Mouse (Mus musculus) stomach, embryonic 15.5 days (tissue): ENCODE results near the gene Pbp2. TPM values are rescaled to one million over a fixed set of nuclear protein-coding genes. Genes with fewer than 3 reads are reported as not detected.

ENCODE experiments used
- ATAC-seq: fragments of 200-750 bp; cut with Nextera tagmentation; 2 replicates; pipeline ENCODE4 v1.8.0; 2017; ENCODE audit warnings: low read depth, moderate number of reproducible peaks, moderate TSS enrichment; ENCODE audit not compliant: insufficient read depth, low FRiP score
- H3K27ac ChIP-seq: fragments of 300-500 bp; sonication (generic); 2 replicates; pipeline ENCODE4 v1.5.1; 2015; ENCODE audit warnings: mild to moderate bottlenecking, inconsistent platforms
- H3K27me3 ChIP-seq: fragments of 300-500 bp; sonication (generic); replicated peaks from 2 replicates; pipeline ENCODE4 v1.6.1; 2015; ENCODE audit warnings: inconsistent platforms
- H3K36me3 ChIP-seq: fragments of 300-500 bp; sonication (generic); 2 replicates; pipeline ENCODE4 v1.6.1; 2015; ENCODE audit warnings: inconsistent platforms
- H3K4me1 ChIP-seq: fragments of 300-500 bp; sonication (generic); 2 replicates; pipeline ENCODE4 v1.6.1; 2015; ENCODE audit warnings: inconsistent platforms
- H3K4me2 ChIP-seq: fragments of 300-500 bp; sonication (generic); 2 replicates; pipeline ENCODE4 v1.6.1; 2015; ENCODE audit warnings: mild to moderate bottlenecking, inconsistent platforms
- H3K4me3 ChIP-seq: fragments of 300-500 bp; sonication (generic); replicated peaks from 2 replicates; pipeline ENCODE4 v1.5.1; 2015; ENCODE audit warnings: inconsistent platforms
- H3K9ac ChIP-seq: fragments of 300-500 bp; sonication (generic); 2 replicates; pipeline ENCODE4 v1.6.1; 2015; ENCODE audit warnings: inconsistent platforms
- H3K9me3 ChIP-seq: fragments of 300-500 bp; sonication (generic); 2 replicates; pipeline ENCODE4 v1.6.1; 2016; ENCODE audit warnings: inconsistent platforms
- WGBS: fragments of 180-500 bp; shearing (Covaris S2); methylation state at CpG from one replicate; pipeline ENCODE4 v1.1.7; 2015; 5-methylcytosine and 5-hydroxymethylcytosine counted together
- polyA plus RNA-seq: library from polyadenylated mRNA; unstranded; fragments of >200 nt; fragmentation: Nextera tagmentation; extraction: Ambion mirVana; gene quantifications from 2 replicates; pipeline ENCODE4 v1.2.1, GENCODE M21; 2015

The Pbp2 gene
- polyA plus RNA-seq = 1.0 and 4.0 TPM in 2 replicates

- Histone ChIP-seq H3K4me2 (no peak within 1 kb of the TSS), H3K27ac (no peak within 1 kb of the TSS), H3K4me3 (no peak within 1 kb of the TSS), H3K36me3 (no peaks in the 10 kb centered on the region), H3K27me3 (no peaks in the 10 kb centered on the region), H3K9me3 (no peaks in the 10 kb centered on the region), H3K9ac (no peak within 1 kb of the TSS), H3K4me1 (no peaks in the 10 kb centered on the region)
- WGBS = 97% methylated on average over 9 of the region's 9 CpGs
- no peak for ATAC-seq
Measured at GRCm38 (mm10) chr6:135310305-135310704, at the start of gene Pbp2. Gene Pbp2 (minus strand): TSS chr6:135310405.

GRCm38 (mm10) chr6:135354953-135355352 lies 44.7 kb upstream of the Pbp2 start:
- Histone ChIP-seq H3K4me3 (no peak overlapping the region), H3K9ac (no peak overlapping the region), H3K9me3 (no peaks in the 10 kb centered on the region), H3K36me3 (no peaks in the 10 kb centered on the region), H3K4me1 (peaks cover 7% of the 10 kb centered on the region; the same call in 1 of the 2 replicates), H3K4me2 (no peak overlapping the region), H3K27ac (no peak overlapping the region), H3K27me3 (no peaks in the 10 kb centered on the region)
- no peak for ATAC-seq
- WGBS = 86% methylated on average over 4 of the region's 4 CpGs

- H3K36me3 ChIP-seq = no peaks in the 10 kb centered on the region
- no peak overlapping the region for H3K4me3 ChIP-seq
- no peak for ATAC-seq
- no peaks in the 10 kb centered on the region for H3K9me3 ChIP-seq
- no peak overlapping the region for H3K4me2 ChIP-seq
- WGBS = 83% methylated on average over 4 of the region's 4 CpGs
- H3K4me1 ChIP-seq = peaks cover 7% of the 10 kb centered on the region; the same call in 1 of the 2 replicates
- H3K9ac ChIP-seq = no peak overlapping the region
- no peaks in the 10 kb centered on the region for H3K27me3 ChIP-seq
- H3K27ac ChIP-seq = no peak overlapping the region
Measured at GRCm38 (mm10) chr6:135352537-135352936, 42.3 kb upstream of the Pbp2 start.

DNA sequence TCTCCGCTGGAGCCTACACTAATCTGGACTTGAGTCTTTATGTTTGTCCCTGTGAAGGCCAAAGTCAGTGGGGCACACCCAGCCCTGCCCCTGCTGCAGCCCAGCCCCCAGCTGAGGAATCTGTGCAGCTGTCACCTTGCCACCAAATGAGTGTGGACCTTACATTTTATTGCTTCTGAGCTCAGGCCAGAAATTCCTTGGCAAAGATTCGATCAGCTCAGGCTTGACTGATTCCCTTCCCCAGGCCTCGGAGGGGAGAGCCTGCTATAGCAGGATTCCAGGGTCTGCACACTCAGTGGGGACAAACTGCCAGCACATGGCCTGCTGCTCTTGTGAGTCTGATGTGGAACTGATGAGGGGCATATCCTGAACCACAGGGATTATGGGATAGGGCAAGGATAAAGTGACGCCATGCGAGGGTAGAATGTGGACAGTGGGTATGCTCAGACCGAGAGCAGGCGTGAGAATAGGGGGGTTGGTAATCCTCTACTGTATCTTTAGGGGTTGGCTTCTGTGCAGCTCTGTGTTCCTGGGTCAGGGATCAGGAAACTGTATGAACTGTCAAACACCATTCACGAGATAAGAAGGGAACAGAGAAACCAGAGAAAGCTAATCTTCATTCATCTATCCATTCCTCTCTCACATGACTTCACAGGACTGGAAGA lies 41.6 kb upstream of the Pbp2 start:
- Histone ChIP-seq H3K4me2 (no peak overlapping the region), H3K27ac (peak overlapping the region; percentile 46; the same call in 1 of the 2 replicates), H3K36me3 (no peaks in the 10 kb centered on the region), H3K9me3 (no peaks in the 10 kb centered on the region), H3K4me1 (peaks cover 7% of the 10 kb centered on the region; the same call in 1 of the 2 replicates), H3K4me3 (no peak overlapping the region), H3K9ac (no peak overlapping the region), H3K27me3 (no peaks in the 10 kb centered on the region)
- WGBS = 53% methylated on average over 8 of the region's 8 CpGs
- ATAC-seq = peak; percentile 43

DNA sequence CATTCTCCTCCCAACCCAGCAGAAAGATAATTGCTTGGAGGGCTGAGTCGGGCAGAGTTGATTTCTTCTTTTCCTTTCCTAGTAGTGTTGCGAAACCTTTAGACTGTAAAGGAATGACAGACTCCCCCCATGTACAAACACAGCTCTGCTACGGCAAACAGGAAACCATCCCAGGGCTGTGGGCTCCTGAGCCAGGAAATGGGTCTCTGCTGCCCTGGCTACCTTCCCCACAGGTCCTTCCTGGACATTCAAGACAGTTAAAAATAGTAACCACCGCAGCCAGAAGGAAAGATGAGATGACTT lies 30.8 kb upstream of the Pbp2 start:
- H3K9ac ChIP-seq = no peak overlapping the region
- H3K4me1 ChIP-seq = 0 out of 2 replicates have a peak, but pooled peaks cover 6% of the 10 kb centered on the region
- 42% methylated on average over 4 of the region's 4 CpGs for whole genome bisulfite sequencing
- H3K36me3 ChIP-seq = no peaks in the 10 kb centered on the region
- H3K27me3 ChIP-seq = no peaks in the 10 kb centered on the region
- no peak overlapping the region for H3K4me3 ChIP-seq
- ATAC-seq = no peak
- no peak overlapping the region for H3K4me2 ChIP-seq
- H3K9me3 ChIP-seq = no peaks in the 10 kb centered on the region
- 0 out of 2 replicates have a peak overlapping the region, but pooled peaks have one; percentile 54 for H3K27ac ChIP-seq

DNA sequence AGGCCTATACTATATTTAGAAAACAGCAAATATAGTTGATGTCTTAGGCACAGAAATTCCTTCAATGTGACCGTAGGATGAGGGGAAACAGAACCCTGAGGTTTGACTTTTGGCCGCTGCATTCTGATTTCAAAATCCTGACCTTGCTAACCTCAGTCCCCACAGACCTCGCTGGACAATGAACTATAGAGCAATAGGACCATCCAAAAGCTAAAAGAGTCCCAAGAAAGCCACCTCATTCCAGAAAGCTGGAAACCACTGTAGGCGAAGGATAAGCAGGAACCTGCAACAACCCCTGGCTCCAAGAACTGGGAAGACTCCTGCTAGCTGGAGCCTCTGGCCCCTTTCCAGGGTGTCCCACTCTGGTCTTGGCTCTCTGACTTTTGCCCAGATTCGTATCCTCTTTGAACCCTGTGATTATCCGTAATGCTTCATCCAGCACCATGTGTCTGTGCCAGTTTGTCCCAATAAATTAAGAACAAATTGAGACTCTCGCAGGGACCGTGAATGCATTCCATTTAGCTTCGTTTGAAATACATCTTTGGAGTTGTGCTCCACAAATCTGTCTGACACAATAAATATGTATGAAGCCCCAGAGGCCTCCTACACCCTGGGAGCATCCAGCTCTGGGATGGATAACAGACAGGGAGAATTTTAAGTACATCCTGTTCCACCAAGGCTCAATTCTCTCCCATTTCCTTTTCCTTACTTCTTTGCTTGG lies 30.3 kb upstream of the Pbp2 start:
- Histone ChIP-seq H3K27me3 (no peaks in the 10 kb centered on the region), H3K4me3 (no peak overlapping the region), H3K4me2 (no peak overlapping the region), H3K9me3 (no peaks in the 10 kb centered on the region), H3K36me3 (no peaks in the 10 kb centered on the region), H3K9ac (no peak overlapping the region), H3K4me1 (0 out of 2 replicates have a peak, but pooled peaks cover 6% of the 10 kb centered on the region), H3K27ac (peak overlapping the region; percentile 54; the same call in 1 of the 2 replicates)
- no peak for ATAC-seq
- WGBS = 69% methylated on average over 9 of the region's 9 CpGs

- peaks cover 30% of the 10 kb centered on the region; the same call in 1 of the 2 replicates for H3K4me1 ChIP-seq
- no peak overlapping the region for H3K4me3 ChIP-seq
- H3K27ac ChIP-seq = no peak overlapping the region
- H3K9me3 ChIP-seq = no peaks in the 10 kb centered on the region
- H3K27me3 ChIP-seq = no peaks in the 10 kb centered on the region
- no peak for ATAC-seq
- no peak overlapping the region for H3K9ac ChIP-seq
- H3K4me2 ChIP-seq = no peak overlapping the region
- 84% methylated on average over 8 of the region's 8 CpGs for WGBS
- no peaks in the 10 kb centered on the region for H3K36me3 ChIP-seq
Measured at GRCm38 (mm10) chr6:135336376-135336775, 26.2 kb upstream of the Pbp2 start.

- Histone ChIP-seq H3K4me1 (peaks cover 24% of the 10 kb centered on the region; the same call in 1 of the 2 replicates), H3K27ac (peak overlapping the region; percentile 71), H3K9ac (no peak overlapping the region), H3K27me3 (no peaks in the 10 kb centered on the region), H3K9me3 (no peaks in the 10 kb centered on the region), H3K36me3 (no peaks in the 10 kb centered on the region), H3K4me2 (no peak overlapping the region), H3K4me3 (no peak overlapping the region)
- 71% methylated on average over 5 of the region's 5 CpGs for WGBS
- peak; percentile 42; the same call in 1 of the 2 replicates for ATAC-seq
Measured at GRCm38 (mm10) chr6:135333994-135334651, 23.9 kb upstream of the Pbp2 start.

DNA sequence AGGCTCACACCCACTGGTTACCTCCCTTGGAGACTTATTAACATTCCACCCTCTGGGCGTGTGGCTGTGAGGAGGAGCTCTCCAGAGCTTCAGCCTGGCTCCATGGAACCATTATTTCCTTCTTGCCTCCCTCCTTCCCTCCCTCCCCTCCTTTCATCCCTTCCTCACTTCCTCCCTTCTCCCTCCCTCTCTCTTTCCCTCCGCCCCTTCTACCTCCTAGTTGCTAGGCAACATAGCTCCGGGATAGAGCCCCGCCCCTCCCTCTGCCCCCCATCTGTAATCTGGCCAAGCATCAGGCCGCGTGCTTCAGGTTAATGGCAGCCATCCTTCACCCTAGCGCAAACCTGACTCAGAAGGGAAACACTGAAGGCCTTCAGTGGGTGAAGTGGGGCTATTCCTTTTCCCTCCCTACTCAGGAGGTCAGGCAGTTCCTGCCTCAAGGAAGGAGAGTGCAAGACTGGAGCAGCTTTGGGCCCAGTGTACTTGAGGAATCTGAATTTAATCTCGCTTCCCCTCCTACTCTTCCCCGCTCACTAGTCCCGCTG lies 22.6 kb upstream of the Pbp2 start:
- Histone ChIP-seq H3K36me3 (no peaks in the 10 kb centered on the region), H3K9ac (no peak overlapping the region), H3K4me1 (peaks cover 24% of the 10 kb centered on the region; the same call in 1 of the 2 replicates), H3K4me2 (peak overlapping the region; percentile 3; the same call in 1 of the 2 replicates), H3K27ac (peak overlapping the region; percentile 71), H3K27me3 (no peaks in the 10 kb centered on the region), H3K9me3 (no peaks in the 10 kb centered on the region), H3K4me3 (no peak overlapping the region)
- 24% methylated on average over 10 of the region's 10 CpGs for WGBS
- ATAC-seq = peak; percentile 47; the same call in 1 of the 2 replicates

DNA sequence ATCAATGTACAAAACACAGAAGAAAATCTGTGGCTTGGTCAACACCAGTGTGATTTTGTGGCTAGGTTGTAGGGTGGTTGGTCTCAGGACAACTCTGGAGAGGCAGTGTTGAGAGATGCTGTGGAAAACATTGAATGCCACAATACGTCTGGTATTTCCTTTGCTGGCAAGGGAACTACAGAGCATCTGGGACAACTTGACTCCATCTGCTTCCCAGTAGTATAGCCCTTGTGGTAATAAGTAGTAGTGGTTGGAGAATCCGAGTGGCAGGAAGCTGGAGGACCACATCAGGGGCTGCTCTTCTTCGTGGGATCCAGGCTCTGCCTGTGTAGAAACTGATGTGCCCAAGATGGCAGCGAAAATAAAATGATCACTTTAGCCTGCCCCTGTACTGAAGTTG lies 21.7 kb upstream of the Pbp2 start:
- Histone ChIP-seq H3K36me3 (no peaks in the 10 kb centered on the region), H3K4me1 (peaks cover 24% of the 10 kb centered on the region; the same call in 1 of the 2 replicates), H3K4me3 (no peak overlapping the region), H3K27ac (peak overlapping the region; percentile 23; the same call in 1 of the 2 replicates), H3K9ac (no peak overlapping the region), H3K4me2 (no peak overlapping the region), H3K27me3 (no peaks in the 10 kb centered on the region), H3K9me3 (no peaks in the 10 kb centered on the region)
- no peak for ATAC-seq
- 82% methylated on average over 4 of the region's 4 CpGs for WGBS

DNA sequence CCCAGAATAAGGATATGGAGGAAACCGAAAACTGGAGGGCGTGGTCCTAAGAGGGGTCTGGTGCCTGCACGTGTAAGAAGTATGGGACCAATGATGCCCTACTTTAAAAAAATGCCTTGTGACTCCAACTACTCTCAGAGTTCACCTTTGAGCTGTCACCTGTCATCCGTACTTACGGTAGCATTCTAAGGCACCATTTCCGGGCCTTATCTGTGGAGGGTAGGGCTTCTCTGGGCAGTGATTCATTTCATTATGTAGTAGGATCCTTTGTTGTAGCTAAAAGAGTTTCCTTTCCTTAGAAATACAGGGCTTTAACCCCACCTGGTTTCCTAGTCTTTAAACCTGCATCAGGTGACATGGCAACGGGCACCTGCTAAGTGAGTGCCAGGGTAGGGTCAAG lies 16.6 kb upstream of the Pbp2 start:
- H3K27me3 ChIP-seq = no peaks in the 10 kb centered on the region
- H3K9ac ChIP-seq = no peak overlapping the region
- 0 out of 2 replicates have a peak, but pooled peaks cover 10% of the 10 kb centered on the region for H3K4me1 ChIP-seq
- no peaks in the 10 kb centered on the region for H3K9me3 ChIP-seq
- H3K4me3 ChIP-seq = no peak overlapping the region
- H3K27ac ChIP-seq = no peak overlapping the region
- 72% methylated on average over 7 of the region's 7 CpGs for WGBS
- no peak for ATAC-seq
- H3K4me2 ChIP-seq = no peak overlapping the region
- H3K36me3 ChIP-seq = no peaks in the 10 kb centered on the region
